Mouse (Mus musculus): ENCODE data around the gene Myo1h. TPM values are rescaled to one million over a fixed set of nuclear protein-coding genes. Genes with fewer than 3 reads are reported as not detected.

Myo1h gene
- polyA plus RNA-seq, 1 experiment from 2014 or later: 2.8 TPM

DNA sequence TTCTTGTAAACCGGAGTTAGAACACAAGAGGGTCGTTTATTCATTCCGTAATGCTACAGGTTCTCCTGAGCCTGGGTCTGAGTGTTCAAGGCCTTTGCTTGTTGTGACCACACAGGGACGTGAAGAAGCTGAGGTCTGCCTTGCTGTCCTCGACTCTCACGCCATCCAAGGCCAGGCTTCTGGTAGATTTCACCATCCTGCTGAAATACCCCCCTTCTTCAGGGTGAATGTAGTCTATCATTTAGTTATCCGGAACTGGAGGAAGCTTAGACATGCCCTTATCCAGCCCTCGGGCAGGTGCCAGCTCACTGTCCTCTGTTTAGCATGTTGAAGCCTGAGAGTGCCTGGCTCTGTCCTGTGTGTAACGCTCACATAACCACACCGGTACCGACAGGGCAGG, 119.9 kb downstream of the Myo1h start:
- no peak for ATAC-seq
- H3K4me2 ChIP-seq (replicated peaks; ENCODE audit: low read depth): no peak overlapping the region
- H3K9me3 ChIP-seq (ENCODE audit: control insufficient read depth): no peaks in the 10 kb centered on the region
- WGBS: 92% methylated on average over 11 of the region's 11 CpGs
- TF ChIP-seq CTCF (IDR thresholded peaks at IDR 0.05; ENCODE audit: low read depth): no peak
- H3K4me3 ChIP-seq (ENCODE audit: low read depth, low read length): no peak overlapping the region
- no peaks in the 10 kb centered on the region for H3K4me1 ChIP-seq (replicated peaks; ENCODE audit: control insufficient read depth, insufficient read depth, low read length)
- H3K36me3 ChIP-seq (ENCODE audit: control insufficient read depth, insufficient read depth): peaks cover 100% of the 10 kb centered on the region
- H3K27me3 ChIP-seq (replicated peaks; ENCODE audit: control insufficient read depth, insufficient read depth, low read length): no peaks in the 10 kb centered on the region
- no peak overlapping the region for H3K27ac ChIP-seq (ENCODE audit: low read depth, low read length)
- no peak overlapping the region for H3K9ac ChIP-seq (ENCODE audit: low read depth, low read length)

DNA sequence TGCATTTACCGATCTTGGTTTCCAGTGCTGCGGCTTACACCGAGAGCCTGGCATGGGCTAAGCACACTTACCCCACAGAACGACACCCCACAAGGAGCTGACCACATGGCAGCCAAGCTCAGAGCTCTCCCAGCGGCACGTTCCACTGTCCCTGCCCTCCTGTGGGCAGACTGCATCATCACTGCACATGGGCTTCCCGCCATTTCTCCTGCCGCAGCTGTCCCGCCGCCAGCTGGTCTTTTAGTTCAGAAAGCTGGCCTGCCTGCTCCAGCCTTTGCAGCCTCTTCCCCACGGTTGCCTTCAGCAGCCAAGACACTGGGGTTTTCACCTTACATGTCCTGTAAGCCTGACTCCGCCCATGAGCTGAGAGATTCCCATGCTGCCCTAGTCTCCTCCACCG, 121.5 kb downstream of the Myo1h start:
- no peak for TF ChIP-seq CTCF (IDR thresholded peaks at IDR 0.05; ENCODE audit: low read depth)
- H3K9ac ChIP-seq (ENCODE audit: low read depth, low read length): no peak overlapping the region
- H3K4me1 ChIP-seq (replicated peaks; ENCODE audit: control insufficient read depth, insufficient read depth, low read length): no peaks in the 10 kb centered on the region
- H3K4me3 ChIP-seq (ENCODE audit: low read depth, low read length): no peak overlapping the region
- H3K27me3 ChIP-seq (replicated peaks; ENCODE audit: control insufficient read depth, insufficient read depth, low read length): no peaks in the 10 kb centered on the region
- no peak overlapping the region for H3K4me2 ChIP-seq (replicated peaks; ENCODE audit: low read depth)
- no peak overlapping the region for H3K27ac ChIP-seq (ENCODE audit: low read depth, low read length)
- 88% methylated on average over 13 of the region's 13 CpGs for WGBS
- peaks cover 100% of the 10 kb centered on the region for H3K36me3 ChIP-seq (ENCODE audit: control insufficient read depth, insufficient read depth)
- no peaks in the 10 kb centered on the region for H3K9me3 ChIP-seq (ENCODE audit: control insufficient read depth)
- no peak for ATAC-seq

DNA sequence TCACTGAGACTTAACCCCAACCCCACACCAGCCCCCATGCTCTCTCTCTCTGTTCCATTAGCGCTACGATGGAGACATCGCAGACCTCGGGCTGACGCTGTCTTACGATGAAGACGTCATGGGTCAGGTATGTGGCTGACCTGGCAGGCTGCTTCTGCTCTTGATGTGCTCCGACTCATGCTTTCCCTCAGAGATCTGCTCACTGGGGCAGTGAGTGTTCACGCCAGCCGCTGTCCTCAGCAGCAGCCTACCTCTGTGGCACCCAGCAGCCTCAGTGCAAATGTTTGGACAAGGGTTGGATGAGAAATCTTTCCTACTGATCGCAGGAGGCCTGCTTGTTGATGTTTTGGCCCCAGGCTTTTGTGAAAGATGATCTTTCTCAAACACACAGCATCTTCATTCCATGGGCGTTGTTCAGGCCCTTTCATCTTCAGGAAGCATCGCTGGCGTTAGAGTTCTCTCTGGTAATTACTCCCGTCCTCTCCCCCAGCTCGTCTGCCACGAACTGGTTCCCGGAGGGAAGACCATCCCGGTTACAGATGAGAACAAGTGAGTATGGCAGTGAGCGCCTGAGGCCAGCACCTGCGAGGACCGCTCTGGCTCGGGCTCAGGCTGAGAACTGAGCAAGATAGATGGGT, 123.5 kb downstream of the Myo1h start:
- Histone ChIP-seq H3K27me3 (replicated peaks; ENCODE audit: control insufficient read depth, insufficient read depth, low read length) (no peaks in the 10 kb centered on the region), H3K4me1 (replicated peaks; ENCODE audit: control insufficient read depth, insufficient read depth, low read length) (no peaks in the 10 kb centered on the region), H3K4me2 (replicated peaks; ENCODE audit: low read depth) (no peak overlapping the region), H3K9ac (ENCODE audit: low read depth, low read length) (no peak overlapping the region), H3K9me3 (ENCODE audit: control insufficient read depth) (no peaks in the 10 kb centered on the region), H3K27ac (ENCODE audit: low read depth, low read length) (no peak overlapping the region), H3K36me3 (ENCODE audit: control insufficient read depth, insufficient read depth) (peaks cover 100% of the 10 kb centered on the region), H3K4me3 (ENCODE audit: low read depth, low read length) (no peak overlapping the region)
- ATAC-seq: no peak
- WGBS: 75% methylated on average over 23 of the region's 23 CpGs
- no peak for TF ChIP-seq CTCF (IDR thresholded peaks at IDR 0.05; ENCODE audit: low read depth)

DNA sequence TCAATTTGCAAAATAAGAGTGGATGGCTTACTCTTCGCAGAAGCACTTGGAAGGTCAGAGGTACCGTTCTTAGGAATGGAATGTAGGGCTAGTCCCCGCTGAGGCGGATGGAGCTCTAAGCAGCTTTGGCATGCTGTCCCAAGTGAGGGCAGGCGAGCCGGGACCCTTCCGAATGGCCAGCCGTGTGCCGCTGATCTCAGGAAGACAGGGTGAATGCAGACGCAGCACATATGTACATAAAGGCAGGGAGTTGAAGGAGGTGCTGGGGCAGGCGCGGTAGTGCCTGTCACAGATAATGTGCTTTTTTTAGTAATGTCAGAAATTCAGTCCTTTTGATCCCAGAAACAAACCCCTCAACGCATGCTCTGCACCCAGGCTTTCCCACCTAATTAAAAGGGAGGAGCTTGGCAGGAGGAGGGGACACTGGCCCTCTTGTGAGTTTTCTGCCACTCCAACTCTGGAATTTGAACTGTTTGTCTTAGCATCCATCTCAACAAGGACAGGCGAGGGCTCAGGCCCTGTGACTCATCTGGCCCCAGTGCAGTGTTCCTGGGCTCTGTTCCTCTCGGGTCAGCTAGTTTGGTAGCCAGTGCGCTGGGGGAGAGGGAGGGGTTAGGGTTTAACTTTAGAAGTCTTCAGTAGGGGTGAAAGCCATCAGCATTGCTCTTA, 124.2 kb downstream of the Myo1h start:
- H3K4me1 ChIP-seq (replicated peaks; ENCODE audit: control insufficient read depth, insufficient read depth, low read length): no peaks in the 10 kb centered on the region
- no peak for ATAC-seq
- no peaks in the 10 kb centered on the region for H3K27me3 ChIP-seq (replicated peaks; ENCODE audit: control insufficient read depth, insufficient read depth, low read length)
- TF ChIP-seq CTCF (IDR thresholded peaks at IDR 0.05; ENCODE audit: low read depth): no peak
- no peak overlapping the region for H3K4me3 ChIP-seq (ENCODE audit: low read depth, low read length)
- WGBS: 57% methylated on average over 16 of the region's 16 CpGs
- peaks cover 100% of the 10 kb centered on the region for H3K36me3 ChIP-seq (ENCODE audit: control insufficient read depth, insufficient read depth)
- no peaks in the 10 kb centered on the region for H3K9me3 ChIP-seq (ENCODE audit: control insufficient read depth)
- H3K9ac ChIP-seq (ENCODE audit: low read depth, low read length): no peak overlapping the region
- no peak overlapping the region for H3K27ac ChIP-seq (ENCODE audit: low read depth, low read length)
- H3K4me2 ChIP-seq (replicated peaks; ENCODE audit: low read depth): no peak overlapping the region

Small RNA genes lying within 50 kb of the gene (microRNA-seq; reads per million reads assigned to microRNA genes)
- not detected for gene Mir7027

Other genes starting within 250 kb of the Myo1h start
- 5.5 and 5.8 TPM in 2 replicates for gene Usp30, start 223.7 kb upstream of the Myo1h start, polyA plus RNA-seq (2015; fragmentation: Nextera tagmentation; extraction: Ambion mirVana)
- gene Svop, start 197.6 kb upstream of the Myo1h start, polyA plus RNA-seq (2015; fragmentation: Nextera tagmentation; extraction: Ambion mirVana): 1.4 and 1.5 TPM in 2 replicates
- gene Alkbh2, start 160.9 kb upstream of the Myo1h start, polyA plus RNA-seq (2015; fragmentation: Nextera tagmentation; extraction: Ambion mirVana): 6.9 and 7.8 TPM in 2 replicates
- 10.0 and 11.4 TPM in 2 replicates for gene Ung, start 158.8 kb upstream of the Myo1h start, polyA plus RNA-seq (2015; fragmentation: Nextera tagmentation; extraction: Ambion mirVana)
- gene Acacb, start 142.6 kb upstream of the Myo1h start, polyA plus RNA-seq (2015; fragmentation: Nextera tagmentation; extraction: Ambion mirVana): 0.69 and 1.1 TPM in 2 replicates
- gene Foxn4, start 15.4 kb upstream of the Myo1h start, polyA plus RNA-seq (2015; fragmentation: Nextera tagmentation; extraction: Ambion mirVana): not detected in 2 replicates
- gene Kctd10, start 91.3 kb downstream of the Myo1h start, polyA plus RNA-seq (2015; fragmentation: Nextera tagmentation; extraction: Ambion mirVana): 112 and 118 TPM in 2 replicates
- gene Ube3b, start 91.4 kb downstream of the Myo1h start, polyA plus RNA-seq (2015; fragmentation: Nextera tagmentation; extraction: Ambion mirVana): 23.0 and 24.8 TPM in 2 replicates
- gene Mmab, start 154.9 kb downstream of the Myo1h start, polyA plus RNA-seq (2015; fragmentation: Nextera tagmentation; extraction: Ambion mirVana): 7.3 and 8.0 TPM in 2 replicates
- 13.8 and 14.4 TPM in 2 replicates for gene Mvk, start 155.1 kb downstream of the Myo1h start, polyA plus RNA-seq (2015; fragmentation: Nextera tagmentation; extraction: Ambion mirVana)

Measured in intestine, postnatal 0 days (tissue).